Mouse (Mus musculus): ENCODE results near the gene Tmod1. TPM values are rescaled to one million over a fixed set of nuclear protein-coding genes. Genes with fewer than 3 reads are reported as not detected.

Tmod1 gene
- polyA plus RNA-seq, 1 experiment from 2014 or later = 2.1 TPM

GRCm38 (mm10) chr4:46092429-46093076 is 53.8 kb downstream of the Tmod1 start:
- Histone ChIP-seq H3K27me3 (ENCODE audit: control insufficient read depth, insufficient read depth, low read length) (no peaks in the 10 kb centered on the region), H3K4me1 (ENCODE audit: control insufficient read depth, insufficient read depth, low read length) (0 out of 2 replicates have a peak, but pooled peaks cover 3% of the 10 kb centered on the region), H3K27ac (ENCODE audit: low read depth, low read length) (no peak overlapping the region), H3K4me2 (ENCODE audit: low read depth, low read length) (no peak overlapping the region), H3K4me3 (ENCODE audit: low read depth, low read length) (no peak overlapping the region), H3K36me3 (ENCODE audit: control insufficient read depth, insufficient read depth, low read length) (no peaks in the 10 kb centered on the region), H3K9ac (replicated peaks; ENCODE audit: low read depth, low read length) (no peak overlapping the region), H3K9me3 (ENCODE audit: control insufficient read depth, low read length) (no peaks in the 10 kb centered on the region)
- WGBS = 91% methylated on average over 5 of the region's 5 CpGs
- ATAC-seq (ENCODE audit: low read depth) = no peak

GRCm38 (mm10) chr4:46094916-46095825 is 56.4 kb downstream of the Tmod1 start:
- 53% methylated on average over 15 of the region's 15 CpGs for WGBS
- no peak overlapping the region for H3K4me3 ChIP-seq (ENCODE audit: low read depth, low read length)
- no peak overlapping the region for H3K27ac ChIP-seq (ENCODE audit: low read depth, low read length)
- no peaks in the 10 kb centered on the region for H3K36me3 ChIP-seq (ENCODE audit: control insufficient read depth, insufficient read depth, low read length)
- no peak overlapping the region for H3K9ac ChIP-seq (replicated peaks; ENCODE audit: low read depth, low read length)
- H3K27me3 ChIP-seq (ENCODE audit: control insufficient read depth, insufficient read depth, low read length) = no peaks in the 10 kb centered on the region
- H3K4me2 ChIP-seq (ENCODE audit: low read depth, low read length) = no peak overlapping the region
- peak; percentile 46; the same call in 1 of the 2 replicates for ATAC-seq (ENCODE audit: low read depth)
- H3K4me1 ChIP-seq (ENCODE audit: control insufficient read depth, insufficient read depth, low read length) = 0 out of 2 replicates have a peak, but pooled peaks cover 3% of the 10 kb centered on the region
- no peaks in the 10 kb centered on the region for H3K9me3 ChIP-seq (ENCODE audit: control insufficient read depth, low read length)

GRCm38 (mm10) chr4:46095826-46096159 is 57.1 kb downstream of the Tmod1 start:
- no peak overlapping the region for H3K9ac ChIP-seq (replicated peaks; ENCODE audit: low read depth, low read length)
- WGBS = 94% methylated on average over 3 of the region's 3 CpGs

GRCm38 (mm10) chr4:46096546-46096945 is 57.8 kb downstream of the Tmod1 start:
- Histone ChIP-seq H3K4me2 (ENCODE audit: low read depth, low read length) (no peak overlapping the region), H3K9me3 (ENCODE audit: control insufficient read depth, low read length) (no peaks in the 10 kb centered on the region), H3K27ac (ENCODE audit: low read depth, low read length) (no peak overlapping the region), H3K36me3 (ENCODE audit: control insufficient read depth, insufficient read depth, low read length) (no peaks in the 10 kb centered on the region), H3K27me3 (ENCODE audit: control insufficient read depth, insufficient read depth, low read length) (no peaks in the 10 kb centered on the region), H3K4me1 (ENCODE audit: control insufficient read depth, insufficient read depth, low read length) (0 out of 2 replicates have a peak, but pooled peaks cover 3% of the 10 kb centered on the region), H3K9ac (replicated peaks; ENCODE audit: low read depth, low read length) (no peak overlapping the region), H3K4me3 (ENCODE audit: low read depth, low read length) (no peak overlapping the region)
- ATAC-seq (ENCODE audit: low read depth) = no peak
- WGBS = 90% methylated on average over 7 of the region's 7 CpGs

More at GRCm38 (mm10) chr4:46095826-46096159, 57.1 kb downstream of the Tmod1 start:
- no peak for ATAC-seq (ENCODE audit: low read depth)
- Histone ChIP-seq H3K4me3 (ENCODE audit: low read depth, low read length) (no peak overlapping the region), H3K4me2 (ENCODE audit: low read depth, low read length) (no peak overlapping the region), H3K4me1 (ENCODE audit: control insufficient read depth, insufficient read depth, low read length) (0 out of 2 replicates have a peak, but pooled peaks cover 3% of the 10 kb centered on the region), H3K9me3 (ENCODE audit: control insufficient read depth, low read length) (no peaks in the 10 kb centered on the region), H3K36me3 (ENCODE audit: control insufficient read depth, insufficient read depth, low read length) (no peaks in the 10 kb centered on the region), H3K27me3 (ENCODE audit: control insufficient read depth, insufficient read depth, low read length) (no peaks in the 10 kb centered on the region), H3K27ac (ENCODE audit: low read depth, low read length) (no peak overlapping the region)

GRCm38 (mm10) chr4:46097591-46097990 is 58.9 kb downstream of the Tmod1 start:
- H3K27ac ChIP-seq (ENCODE audit: low read depth, low read length) = no peak overlapping the region
- no peak for ATAC-seq (ENCODE audit: low read depth)
- 93% methylated on average over 2 of the region's 2 CpGs for WGBS

GRCm38 (mm10) chr4:46099132-46099531 is 60.4 kb downstream of the Tmod1 start:
- Histone ChIP-seq H3K4me3 (ENCODE audit: low read depth, low read length) (no peak overlapping the region), H3K36me3 (ENCODE audit: control insufficient read depth, insufficient read depth, low read length) (no peaks in the 10 kb centered on the region), H3K27me3 (ENCODE audit: control insufficient read depth, insufficient read depth, low read length) (no peaks in the 10 kb centered on the region), H3K9ac (replicated peaks; ENCODE audit: low read depth, low read length) (no peak overlapping the region), H3K27ac (ENCODE audit: low read depth, low read length) (no peak overlapping the region), H3K4me2 (ENCODE audit: low read depth, low read length) (no peak overlapping the region), H3K9me3 (ENCODE audit: control insufficient read depth, low read length) (no peaks in the 10 kb centered on the region), H3K4me1 (ENCODE audit: control insufficient read depth, insufficient read depth, low read length) (0 out of 2 replicates have a peak, but pooled peaks cover 3% of the 10 kb centered on the region)
- no peak for ATAC-seq (ENCODE audit: low read depth)
- 84% methylated on average over 9 of the region's 9 CpGs for WGBS

More at GRCm38 (mm10) chr4:46097591-46097990, 58.9 kb downstream of the Tmod1 start:
- H3K4me3 ChIP-seq (ENCODE audit: low read depth, low read length) = no peak overlapping the region
- no peaks in the 10 kb centered on the region for H3K27me3 ChIP-seq (ENCODE audit: control insufficient read depth, insufficient read depth, low read length)
- 0 out of 2 replicates have a peak, but pooled peaks cover 3% of the 10 kb centered on the region for H3K4me1 ChIP-seq (ENCODE audit: control insufficient read depth, insufficient read depth, low read length)
- no peak overlapping the region for H3K9ac ChIP-seq (replicated peaks; ENCODE audit: low read depth, low read length)
- H3K4me2 ChIP-seq (ENCODE audit: low read depth, low read length) = no peak overlapping the region
- no peaks in the 10 kb centered on the region for H3K36me3 ChIP-seq (ENCODE audit: control insufficient read depth, insufficient read depth, low read length)
- no peaks in the 10 kb centered on the region for H3K9me3 ChIP-seq (ENCODE audit: control insufficient read depth, low read length)

GRCm38 (mm10) chr4:46100539-46100938 is 61.8 kb downstream of the Tmod1 start:
- Histone ChIP-seq H3K4me3 (ENCODE audit: low read depth, low read length) (no peak overlapping the region), H3K27me3 (ENCODE audit: control insufficient read depth, insufficient read depth, low read length) (no peaks in the 10 kb centered on the region), H3K9me3 (ENCODE audit: control insufficient read depth, low read length) (no peaks in the 10 kb centered on the region), H3K4me2 (ENCODE audit: low read depth, low read length) (no peak overlapping the region), H3K4me1 (ENCODE audit: control insufficient read depth, insufficient read depth, low read length) (no peaks in the 10 kb centered on the region), H3K9ac (replicated peaks; ENCODE audit: low read depth, low read length) (no peak overlapping the region), H3K36me3 (ENCODE audit: control insufficient read depth, insufficient read depth, low read length) (no peaks in the 10 kb centered on the region), H3K27ac (ENCODE audit: low read depth, low read length) (no peak overlapping the region)
- WGBS = 56% methylated on average over 7 of the region's 7 CpGs
- ATAC-seq (ENCODE audit: low read depth) = no peak

GRCm38 (mm10) chr4:46101211-46101711 is 62.5 kb downstream of the Tmod1 start:
- no peaks in the 10 kb centered on the region for H3K4me1 ChIP-seq (ENCODE audit: control insufficient read depth, insufficient read depth, low read length)
- no peak overlapping the region for H3K4me3 ChIP-seq (ENCODE audit: low read depth, low read length)
- H3K27me3 ChIP-seq (ENCODE audit: control insufficient read depth, insufficient read depth, low read length) = no peaks in the 10 kb centered on the region
- H3K27ac ChIP-seq (ENCODE audit: low read depth, low read length) = no peak overlapping the region
- WGBS = 28% methylated on average over 14 of the region's 14 CpGs
- H3K4me2 ChIP-seq (ENCODE audit: low read depth, low read length) = no peak overlapping the region
- no peak overlapping the region for H3K9ac ChIP-seq (replicated peaks; ENCODE audit: low read depth, low read length)
- H3K9me3 ChIP-seq (ENCODE audit: control insufficient read depth, low read length) = no peaks in the 10 kb centered on the region
- H3K36me3 ChIP-seq (ENCODE audit: control insufficient read depth, insufficient read depth, low read length) = no peaks in the 10 kb centered on the region
- no peak for ATAC-seq (ENCODE audit: low read depth)
